Mouse (Mus musculus) myocyte (in vitro differentiated cells): ENCODE measurements around the gene Gpatch2l. TPM values are rescaled to one million over a fixed set of nuclear protein-coding genes. Genes with fewer than 3 reads are reported as not detected.

Source experiments
- H3K27me3 ChIP-seq: one replicate; pipeline ENCODE4 v1.6.1; 2011; ENCODE audit not compliant: control insufficient read depth, insufficient read depth, insufficient read length
- H3K36me3 ChIP-seq: one replicate; pipeline ENCODE4 v1.6.1; 2011; ENCODE audit not compliant: control insufficient read depth, insufficient read depth
- H3K4me2 ChIP-seq: one replicate; pipeline ENCODE4 v1.6.1; 2011; ENCODE audit warnings: low read depth, control low read depth
- H3K4me3 ChIP-seq: one replicate; pipeline ENCODE4 v1.5.1; 2011; ENCODE audit warnings: mild to moderate bottlenecking, control low read depth, moderate library complexity
- H3K79me2 ChIP-seq: one replicate; pipeline ENCODE4 v1.6.1; 2011; ENCODE audit not compliant: control insufficient read depth, insufficient read depth
- H3ac ChIP-seq: one replicate; pipeline ENCODE4 v1.6.1; 2011; ENCODE audit not compliant: control insufficient read depth, insufficient read length
- CEBPB ChIP-seq: IDR thresholded peaks from 2 replicates; pipeline ENCODE4 v1.6.1; 2011; ENCODE audit warnings: mild to moderate bottlenecking, moderate library complexity; ENCODE audit not compliant: poor library complexity, insufficient read depth, severe bottlenecking
- E2F4 ChIP-seq: IDR thresholded peaks from one replicate; pipeline ENCODE4 v1.6.1; 2011; ENCODE audit warnings: mild to moderate bottlenecking, control low read depth, moderate library complexity; ENCODE audit not compliant: insufficient read depth
- MAX ChIP-seq: IDR thresholded peaks from one replicate; pipeline ENCODE4 v1.6.1; 2011; ENCODE audit warnings: low read depth, mild to moderate bottlenecking, control low read depth
- MYOD1 ChIP-seq, 3 experiments: IDR thresholded peaks; one replicate each; pipeline ENCODE4 v1.6.1; 2011; ENCODE audit warnings: control low read depth in 2 of 3, low read depth in 2 of 3, mild to moderate bottlenecking in 2 of 3, moderate library complexity in 1 of 3; ENCODE audit not compliant: insufficient read length in 2 of 3, control insufficient read depth in 1 of 3
- MYOG ChIP-seq, 3 experiments: IDR thresholded peaks; one replicate each; pipeline ENCODE4 v1.6.1; 2011; ENCODE audit warnings: control low read depth in 2 of 3, low read depth in 2 of 3, mild to moderate bottlenecking in 2 of 3; ENCODE audit not compliant: insufficient read length in 2 of 3, control insufficient read depth in 1 of 3, insufficient read depth in 1 of 3
- POLR2A ChIP-seq: IDR thresholded peaks from one replicate; pipeline ENCODE4 v1.6.1; 2011; ENCODE audit warnings: low read depth, mild to moderate bottlenecking, control low read depth, moderate library complexity; ENCODE audit not compliant: insufficient read length
- POLR2AphosphoS2 ChIP-seq: IDR thresholded peaks from one replicate; pipeline ENCODE4 v1.6.1; 2011; ENCODE audit warnings: low read depth, control low read depth; ENCODE audit not compliant: insufficient read length
- REST ChIP-seq: IDR thresholded peaks from one replicate; pipeline ENCODE4 v1.6.1; 2011; ENCODE audit warnings: mild to moderate bottlenecking, control low read depth, moderate library complexity; ENCODE audit not compliant: insufficient read depth, insufficient read length
- SRF ChIP-seq: IDR thresholded peaks from one replicate; pipeline ENCODE4 v1.6.1; 2011; ENCODE audit warnings: low read depth; ENCODE audit not compliant: control insufficient read depth, insufficient read length
- TCF12 ChIP-seq: IDR thresholded peaks from one replicate; pipeline ENCODE4 v1.6.1; 2011; ENCODE audit warnings: mild to moderate bottlenecking, control low read depth; ENCODE audit not compliant: poor library complexity, insufficient read depth, severe bottlenecking
- TCF3 ChIP-seq: IDR thresholded peaks from one replicate; pipeline ENCODE4 v1.6.1; 2011; ENCODE audit warnings: low read depth, control low read depth; ENCODE audit not compliant: insufficient read length
- USF1 ChIP-seq: IDR thresholded peaks from one replicate; pipeline ENCODE4 v1.6.1; 2011; ENCODE audit warnings: low read depth, mild to moderate bottlenecking, control low read depth, moderate library complexity
- polyA plus RNA-seq: library from polyadenylated mRNA; unstranded; fragments of >200 nt; fragmentation: generic; extraction: Trizol; gene quantifications from one replicate; pipeline ENCODE4 v1.2.1, GENCODE M21; 2012; ENCODE audit warnings: missing spikeins

Gpatch2l gene
- polyA plus RNA-seq, 1 experiment = 11.4 TPM

DNA sequence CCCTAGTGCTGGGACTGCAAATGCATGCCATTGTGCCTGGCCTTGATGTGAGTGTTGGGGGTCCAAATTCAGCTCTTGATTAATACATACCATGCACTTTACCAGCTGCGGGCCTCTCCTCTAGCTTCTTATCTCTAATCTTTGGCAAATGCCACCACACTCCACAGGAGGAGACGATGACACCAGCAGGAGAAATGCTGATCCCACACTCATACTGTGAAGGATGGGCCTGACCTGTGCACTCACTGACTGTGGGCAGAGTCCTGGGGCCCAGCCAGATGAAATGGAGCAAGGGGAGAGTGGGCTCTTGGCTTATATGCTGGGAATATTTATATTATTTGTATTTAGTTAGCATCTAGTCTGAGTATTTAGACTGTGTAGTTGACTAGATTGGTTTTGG is 34.8 kb downstream of the Gpatch2l start:
- peaks cover 20% of the 10 kb centered on the region for H3K36me3 ChIP-seq

DNA sequence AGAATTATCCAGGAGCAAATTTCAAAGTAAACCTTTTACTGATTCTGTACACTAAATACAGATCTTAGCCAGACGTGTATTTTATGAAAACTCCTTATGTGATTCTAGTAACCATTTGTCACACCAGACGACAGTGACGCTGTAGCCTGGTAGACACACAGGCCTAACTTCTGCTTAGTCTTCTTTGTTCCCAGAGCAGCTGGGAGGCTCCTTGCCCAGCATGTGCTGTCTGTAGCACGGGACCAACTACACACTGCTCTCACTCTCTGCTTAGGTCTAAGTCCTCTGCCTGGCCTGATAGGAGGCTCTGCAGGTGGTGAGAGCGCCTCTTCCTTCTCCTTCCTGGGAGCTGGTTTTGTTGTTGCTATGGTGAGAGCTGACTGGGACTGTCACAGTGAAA is 35.2 kb downstream of the Gpatch2l start:
- Histone ChIP-seq H3K4me2 (no peak overlapping the region), H3K36me3 (peaks cover 24% of the 10 kb centered on the region), H3K4me3 (no peak overlapping the region), H3K27me3 (no peaks in the 10 kb centered on the region), H3K79me2 (no peaks in the 10 kb centered on the region), H3ac (no peak overlapping the region)
- TF ChIP-seq POLR2A = no peak
- TF ChIP-seq POLR2AphosphoS2 = no peak
- TF ChIP-seq REST = no peak
- TF ChIP-seq CEBPB = no peak
- no peak for TF ChIP-seq TCF12

More for the DNA sequence above, 34.8 kb downstream of the Gpatch2l start:
- Histone ChIP-seq H3K27me3 (no peaks in the 10 kb centered on the region), H3K79me2 (no peaks in the 10 kb centered on the region), H3ac (no peak overlapping the region), H3K4me3 (no peak overlapping the region), H3K4me2 (no peak overlapping the region)
- TF ChIP-seq TCF3 = no peak
- TF ChIP-seq USF1 = no peak
- no peak for TF ChIP-seq TCF12
- TF ChIP-seq MYOD1 (IDR thresholded peaks at IDR 0.05; ENCODE audit: control insufficient read depth in 1 of 3, insufficient read length in 2 of 3, low read depth in 2 of 3) = no peak
- no peak for TF ChIP-seq CEBPB
- TF ChIP-seq REST = no peak
- TF ChIP-seq E2F4 = no peak
- no peak for TF ChIP-seq POLR2A
- TF ChIP-seq MYOG (IDR thresholded peaks at IDR 0.05; ENCODE audit: control insufficient read depth in 1 of 3, insufficient read depth in 1 of 3, insufficient read length in 2 of 3, low read depth in 2 of 3) = no peak
- TF ChIP-seq MAX = no peak
- TF ChIP-seq SRF = no peak
- TF ChIP-seq POLR2AphosphoS2 = no peak

DNA sequence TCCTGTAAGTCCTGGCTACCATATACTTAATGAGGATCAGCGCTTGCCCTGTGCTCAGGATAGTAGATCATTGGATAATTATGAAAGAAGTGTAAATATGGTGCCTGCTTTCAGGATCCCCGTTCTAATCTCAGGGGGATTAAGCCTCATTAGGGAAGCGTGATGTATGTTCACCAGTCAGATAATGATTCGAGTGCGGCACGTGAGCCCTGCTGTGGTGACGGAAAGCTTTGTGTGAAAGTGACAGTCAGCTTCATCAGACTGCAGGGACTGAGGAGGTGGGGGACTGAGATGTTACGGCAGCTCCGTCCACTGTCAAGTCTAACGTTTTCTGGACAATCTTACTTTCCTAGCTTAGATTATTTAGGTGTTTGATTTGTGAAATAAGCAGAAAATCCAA is 38.3 kb downstream of the Gpatch2l start:
- Histone ChIP-seq H3ac (no peak overlapping the region), H3K4me3 (no peak overlapping the region), H3K27me3 (no peaks in the 10 kb centered on the region), H3K36me3 (peaks cover 24% of the 10 kb centered on the region), H3K4me2 (no peak overlapping the region), H3K79me2 (no peaks in the 10 kb centered on the region)
- TF ChIP-seq MAX (no peak), POLR2A (no peak), TCF3 (no peak), CEBPB (no peak), MYOG (IDR thresholded peaks at IDR 0.05; ENCODE audit: control insufficient read depth in 1 of 3, insufficient read depth in 1 of 3, insufficient read length in 2 of 3, low read depth in 2 of 3) (no peak), POLR2AphosphoS2 (no peak), SRF (no peak), TCF12 (no peak), REST (no peak), E2F4 (no peak), USF1 (no peak), MYOD1 (IDR thresholded peaks at IDR 0.05; ENCODE audit: control insufficient read depth in 1 of 3, insufficient read length in 2 of 3, low read depth in 2 of 3) (no peak)

DNA sequence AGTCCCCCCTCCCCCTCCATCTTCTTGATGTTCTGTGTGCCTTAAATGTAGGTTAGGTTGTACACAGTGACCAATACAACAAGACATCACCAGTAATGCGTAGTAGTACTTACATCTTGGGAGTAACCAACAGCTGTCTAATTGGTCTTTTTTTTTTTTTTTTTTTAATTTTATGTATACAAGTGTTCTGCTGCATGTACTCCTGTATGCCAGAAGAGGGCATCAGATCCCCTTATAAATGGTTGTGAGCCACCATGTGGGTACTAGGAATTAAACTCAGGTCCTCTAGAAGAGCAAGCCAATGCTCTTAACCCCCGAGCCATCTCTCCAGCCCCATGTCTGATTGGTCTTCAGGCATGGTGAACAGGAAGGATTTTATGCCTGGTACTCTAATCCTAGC is 44.0 kb downstream of the Gpatch2l start:
- TF ChIP-seq SRF (no peak), CEBPB (no peak), REST (no peak), MAX (no peak), E2F4 (no peak), TCF3 (no peak)
- H3ac ChIP-seq = no peak overlapping the region
- no peaks in the 10 kb centered on the region for H3K27me3 ChIP-seq
- no peak overlapping the region for H3K4me3 ChIP-seq
- H3K4me2 ChIP-seq = no peak overlapping the region
- H3K79me2 ChIP-seq = no peaks in the 10 kb centered on the region
- H3K36me3 ChIP-seq = peaks cover 40% of the 10 kb centered on the region

DNA sequence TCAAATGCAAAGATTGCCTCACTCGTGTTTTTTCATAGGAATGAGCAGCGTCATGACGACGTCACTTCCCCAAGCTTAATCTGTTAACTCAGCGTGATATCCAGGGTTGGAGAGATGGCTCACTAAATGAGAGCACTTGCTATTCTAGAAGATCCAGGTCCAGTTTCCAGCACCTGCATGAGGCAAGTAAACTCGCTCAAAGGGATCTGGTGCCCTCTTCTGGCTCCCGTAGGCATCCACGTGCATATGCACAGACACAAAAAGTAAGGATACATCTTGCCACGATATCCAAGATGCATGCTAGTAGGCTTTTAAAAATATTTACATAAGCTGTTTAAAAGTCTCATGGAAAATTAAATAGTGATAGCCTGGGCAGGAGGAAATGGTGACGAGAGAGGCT is 55.8 kb downstream of the Gpatch2l start:
- TF ChIP-seq MYOG (IDR thresholded peaks at IDR 0.05; ENCODE audit: control insufficient read depth in 1 of 3, insufficient read depth in 1 of 3, insufficient read length in 2 of 3, low read depth in 2 of 3) (no peak), TCF3 (no peak), POLR2AphosphoS2 (no peak), POLR2A (no peak), TCF12 (no peak), CEBPB (no peak), MYOD1 (IDR thresholded peaks at IDR 0.05; ENCODE audit: control insufficient read depth in 1 of 3, insufficient read length in 2 of 3, low read depth in 2 of 3) (no peak), USF1 (no peak), MAX (no peak), SRF (no peak), E2F4 (no peak), REST (no peak)
- Histone ChIP-seq H3K36me3 (no peaks in the 10 kb centered on the region), H3K4me3 (no peak overlapping the region), H3K27me3 (no peaks in the 10 kb centered on the region), H3K4me2 (no peak overlapping the region), H3K79me2 (no peaks in the 10 kb centered on the region), H3ac (no peak overlapping the region)

DNA sequence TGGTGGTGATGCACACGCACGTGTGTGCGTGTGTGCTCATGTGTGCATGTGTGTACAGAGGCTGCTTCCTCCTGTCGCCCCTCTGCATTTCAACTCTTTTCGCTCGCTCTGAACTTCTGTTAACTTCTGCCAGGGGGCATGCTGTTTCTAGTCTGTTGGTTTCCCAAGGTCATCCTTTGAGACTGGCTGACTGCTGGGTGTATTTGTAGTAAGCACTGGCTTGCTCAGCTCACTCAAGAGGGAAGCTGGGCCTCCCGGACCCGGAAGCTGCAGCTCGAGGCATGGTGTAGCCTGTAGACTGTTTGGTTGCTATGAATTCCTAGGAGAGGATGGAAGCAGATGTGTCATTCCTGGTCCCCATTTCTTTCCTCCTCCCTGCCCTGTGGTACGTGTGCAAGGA is 61.3 kb downstream of the Gpatch2l start:
- Histone ChIP-seq H3K36me3 (no peaks in the 10 kb centered on the region), H3K4me2 (no peak overlapping the region), H3K4me3 (no peak overlapping the region), H3K27me3 (no peaks in the 10 kb centered on the region), H3ac (no peak overlapping the region), H3K79me2 (no peaks in the 10 kb centered on the region)
- TF ChIP-seq REST = no peak
- no peak for TF ChIP-seq TCF12
- TF ChIP-seq USF1 = no peak
- TF ChIP-seq MAX = no peak
- TF ChIP-seq MYOD1 (IDR thresholded peaks at IDR 0.05; ENCODE audit: control insufficient read depth in 1 of 3, insufficient read length in 2 of 3, low read depth in 2 of 3) = no peak
- no peak for TF ChIP-seq CEBPB
- TF ChIP-seq POLR2A = no peak
- no peak for TF ChIP-seq POLR2AphosphoS2
- no peak for TF ChIP-seq SRF
- TF ChIP-seq E2F4 = no peak
- TF ChIP-seq TCF3 = no peak
- TF ChIP-seq MYOG (IDR thresholded peaks at IDR 0.05; ENCODE audit: control insufficient read depth in 1 of 3, insufficient read depth in 1 of 3, insufficient read length in 2 of 3, low read depth in 2 of 3) = no peak
